Mouse (Mus musculus) forelimb bud, embryonic 11.5 days (tissue): ENCODE results near the gene Cdr2.
"Not testable (repeated sequence)": the region's sequence is repeated elsewhere in the genome, so short reads cannot be mapped to it uniquely, and the experiment has no call there.

ENCODE experiments used
- DNase-seq: peaks from one replicate; pipeline ENCODE4 v3.0.0-alpha.2; 2012; ENCODE audit warnings: low read depth, low spot score

Gene Cdr2

DNA sequence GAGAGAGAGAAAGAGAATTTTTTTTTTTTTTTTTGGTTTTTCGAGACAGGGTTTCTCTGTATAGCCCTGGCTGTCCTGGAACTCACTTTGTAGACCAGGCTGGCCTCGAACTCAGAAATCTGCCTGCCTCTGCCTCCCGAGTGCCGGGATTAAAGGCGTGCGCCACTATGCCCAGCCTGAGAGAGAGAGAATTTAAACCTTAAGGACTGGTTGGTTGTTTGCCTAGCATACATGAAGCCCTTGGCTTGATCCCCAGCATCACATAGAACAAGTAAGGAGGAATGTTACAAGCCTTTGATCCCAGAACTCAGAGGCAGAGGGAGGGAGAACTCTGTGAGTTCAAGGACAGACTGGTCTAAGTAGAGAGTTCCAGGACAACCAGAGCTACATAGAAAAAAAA, 70.8 kb downstream of the Cdr2 start:
- DNase-seq = not testable (repeated sequence)

DNA sequence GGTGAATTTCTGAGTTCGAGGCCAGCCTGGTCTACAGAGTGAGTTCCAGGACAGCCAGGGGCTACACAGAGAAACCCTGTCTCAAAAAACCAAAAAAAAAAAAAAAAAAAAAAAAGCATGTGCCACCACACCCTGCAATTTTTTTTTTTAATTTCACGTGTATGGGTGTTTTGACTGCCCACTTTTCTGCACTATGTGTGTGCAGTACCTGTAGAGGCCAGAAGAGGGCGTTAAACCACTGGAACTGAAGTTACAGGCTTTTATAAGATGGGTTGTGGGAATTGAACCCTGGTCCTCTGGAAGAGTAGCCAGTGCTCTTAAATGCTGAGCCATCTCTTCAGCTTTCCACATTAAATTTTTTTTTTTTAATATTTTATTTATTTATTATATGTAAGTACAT, 71.9 kb downstream of the Cdr2 start:
- not testable (repeated sequence) for DNase-seq
